Mouse (Mus musculus) C2C12 (cell line): Measurements from ENCODE around the gene Gnai2.

Experiments
- CEBPB ChIP-seq: IDR thresholded peaks from one replicate; pipeline ENCODE4 v1.6.1; 2011; ENCODE audit warnings: low read depth, mild to moderate bottlenecking, control low read depth, moderate library complexity
- CTCF ChIP-seq: IDR thresholded peaks from one replicate; pipeline ENCODE4 v1.5.1; 2011; ENCODE audit not compliant: control insufficient read depth, insufficient read depth, insufficient read length
- FOSL1 ChIP-seq: IDR thresholded peaks from one replicate; pipeline ENCODE4 v1.8.0; 2011; ENCODE audit warnings: mild to moderate bottlenecking, low read length; ENCODE audit not compliant: poor library complexity, insufficient read depth, severe bottlenecking
- MAX ChIP-seq: IDR thresholded peaks from one replicate; pipeline ENCODE4 v1.6.1; 2011; ENCODE audit warnings: mild to moderate bottlenecking, control low read depth
- MYOD1 ChIP-seq: IDR thresholded peaks from one replicate; pipeline ENCODE4 v1.6.1; 2011; ENCODE audit warnings: low read depth; ENCODE audit not compliant: control insufficient read depth, insufficient read length
- MYOG ChIP-seq: IDR thresholded peaks from one replicate; pipeline ENCODE4 v1.6.1; 2011; ENCODE audit not compliant: control insufficient read depth, insufficient read length; ENCODE audit errors: extremely low read depth
- USF1 ChIP-seq: IDR thresholded peaks from one replicate; pipeline ENCODE4 v1.6.1; 2011; ENCODE audit warnings: low read depth, mild to moderate bottlenecking, control low read depth, moderate library complexity

- no peak for TF ChIP-seq CTCF
- no peak for TF ChIP-seq FOSL1
- no peak for TF ChIP-seq MYOD1
- no peak for TF ChIP-seq MAX
- TF ChIP-seq MYOG: no peak
- TF ChIP-seq USF1: no peak
- TF ChIP-seq CEBPB: no peak
These were observed 22.1 kb downstream of the Gnai2 start for GRCm38 (mm10) chr9:107612945-107613569.
